Mouse (Mus musculus) MEL (cell line): ENCODE results near the gene Nepro. TPM values are rescaled to one million over a fixed set of nuclear protein-coding genes. Genes with fewer than 3 reads are reported as not detected.
A peak's percentile ranks its signal among the peaks of the same experiment; 100 is the strongest.

Experiments used
- DNase-seq: peaks from one replicate; pipeline ENCODE4 v3.0.0; 2011; ENCODE audit warnings: low read depth, low spot score
- H3K27ac ChIP-seq: 2 replicates; pipeline ENCODE4 v1.5.1; 2012; ENCODE audit warnings: low read depth, mild to moderate bottlenecking, control low read depth, low read length, moderate library complexity; ENCODE audit not compliant: control insufficient read depth
- H3K27me3 ChIP-seq, 2 experiments: fragments of 150-350 bp in 1 of 2; sonication (generic) in 1 of 2; 2 replicates each; pipeline ENCODE4 v1.6.1; 2012; ENCODE audit warnings: low read length in 2 of 2, mild to moderate bottlenecking in 2 of 2, improper control_type of control experiment in 1 of 2, moderate library complexity in 1 of 2; ENCODE audit not compliant: insufficient read depth in 2 of 2, control insufficient read depth in 1 of 2
- H3K36me3 ChIP-seq, 2 experiments: 2 replicates each; pipeline ENCODE4 v1.6.1; 2012 to 2014; ENCODE audit warnings: low read length in 2 of 2, improper control_type of control experiment in 1 of 2, inconsistent platforms in 1 of 2, mild to moderate bottlenecking in 1 of 2; ENCODE audit not compliant: insufficient read depth in 2 of 2, control insufficient read depth in 1 of 2
- H3K4me1 ChIP-seq, 2 experiments: fragments of 150-350 bp in 1 of 2; sonication (generic) in 1 of 2; 2 replicates each; pipeline ENCODE4 v1.6.1; 2012; ENCODE audit warnings: low read length in 2 of 2, improper control_type of control experiment in 1 of 2, mild to moderate bottlenecking in 1 of 2; ENCODE audit not compliant: insufficient read depth in 2 of 2, control insufficient read depth in 1 of 2
- H3K4me3 ChIP-seq, 2 experiments: fragments of 150-350 bp in 1 of 2; sonication (generic) in 1 of 2; 2 replicates each; pipeline ENCODE4 v1.5.1; 2012; ENCODE audit warnings: low read depth in 2 of 2, low read length in 2 of 2, mild to moderate bottlenecking in 2 of 2, moderate library complexity in 2 of 2, control low read depth in 1 of 2, improper control_type of control experiment in 1 of 2; ENCODE audit not compliant: control insufficient read depth in 1 of 2, insufficient read depth in 1 of 2
- H3K79me2 ChIP-seq: 2 replicates; pipeline ENCODE4 v1.6.1; 2012; ENCODE audit warnings: mild to moderate bottlenecking, low read length, moderate library complexity; ENCODE audit not compliant: control insufficient read depth, poor library complexity, insufficient read depth
- H3K9ac ChIP-seq: 2 replicates; pipeline ENCODE4 v1.6.1; 2012; ENCODE audit warnings: low read depth, mild to moderate bottlenecking, control low read depth, low read length, moderate library complexity; ENCODE audit not compliant: control insufficient read depth, poor library complexity, severe bottlenecking
- H3K9me3 ChIP-seq: fragments of 150-350 bp; sonication (generic); replicated peaks from 2 replicates; pipeline ENCODE4 v1.6.1; 2012; ENCODE audit warnings: mild to moderate bottlenecking, low read length, improper control_type of control experiment, moderate library complexity; ENCODE audit not compliant: insufficient read depth
- BHLHE40 ChIP-seq: IDR thresholded peaks from 2 replicates; pipeline ENCODE4 v1.6.1; 2012; ENCODE audit warnings: low read depth, mild to moderate bottlenecking, inconsistent platforms, low read length, improper control_type of control experiment, borderline replicate concordance
- CHD1 ChIP-seq: IDR thresholded peaks from 2 replicates; pipeline ENCODE4 v1.6.1; 2012; ENCODE audit warnings: low read depth, mild to moderate bottlenecking, inconsistent platforms, low read length, improper control_type of control experiment
- CHD2 ChIP-seq: IDR thresholded peaks from 2 replicates; pipeline ENCODE4 v1.6.1; 2011; ENCODE audit warnings: low read length, improper control_type of control experiment
- CTCF ChIP-seq, 3 experiments: IDR thresholded peaks in 2 of 3; conservative IDR thresholded peaks in 1 of 3; 2 replicates each; pipeline ENCODE4 v1.5.1; 2011 to 2012; ENCODE audit warnings: low read length in 3 of 3, low read depth in 2 of 3, mild to moderate bottlenecking in 2 of 3, improper control_type of control experiment in 1 of 3, inconsistent platforms in 1 of 3, mixed read lengths in 1 of 3, moderate library complexity in 1 of 3; ENCODE audit not compliant: control insufficient read depth in 1 of 3, insufficient read depth in 1 of 3, poor library complexity in 1 of 3, severe bottlenecking in 1 of 3
- E2F4 ChIP-seq: IDR thresholded peaks from 2 replicates; pipeline ENCODE4 v1.6.1; 2011; ENCODE audit warnings: low read depth, low read length, improper control_type of control experiment, borderline replicate concordance
- ELF1 ChIP-seq: IDR thresholded peaks from 2 replicates; pipeline ENCODE4 v1.6.1; 2014; ENCODE audit warnings: low read depth, mild to moderate bottlenecking, inconsistent platforms, low read length, improper control_type of control experiment, moderate library complexity
- EP300 ChIP-seq, 2 experiments: IDR thresholded peaks; 2 replicates each; pipeline ENCODE4 v1.6.1; 2011; ENCODE audit warnings: improper control_type of control experiment in 2 of 2, low read length in 2 of 2, low read depth in 1 of 2, mild to moderate bottlenecking in 1 of 2
- ETS1 ChIP-seq: IDR thresholded peaks from 2 replicates; pipeline ENCODE4 v1.6.1; 2012; ENCODE audit warnings: low read depth, mild to moderate bottlenecking, inconsistent platforms, low read length, improper control_type of control experiment, moderate library complexity
- GABPA ChIP-seq: IDR thresholded peaks from 2 replicates; pipeline ENCODE4 v1.6.1; 2012; ENCODE audit warnings: low read depth, mild to moderate bottlenecking, inconsistent platforms, low read length, improper control_type of control experiment, moderate library complexity
- GATA1 ChIP-seq: IDR thresholded peaks from 2 replicates; pipeline ENCODE4 v1.6.1; 2011; ENCODE audit warnings: low read depth, low read length, improper control_type of control experiment
- HCFC1 ChIP-seq: IDR thresholded peaks from 2 replicates; pipeline ENCODE4 v1.6.1; 2012; ENCODE audit warnings: low read depth, mild to moderate bottlenecking, inconsistent platforms, low read length, improper control_type of control experiment, moderate library complexity
- JUND ChIP-seq: IDR thresholded peaks from 2 replicates; pipeline ENCODE4 v1.6.1; 2011; ENCODE audit warnings: low read depth, mild to moderate bottlenecking, improper control_type of control experiment, low read length
- KAT2A ChIP-seq: conservative IDR thresholded peaks from 2 replicates; pipeline ENCODE4 v1.6.1; 2012; ENCODE audit warnings: low read depth, low read length, improper control_type of control experiment, inconsistent platforms
- MAFK ChIP-seq: IDR thresholded peaks from 2 replicates; pipeline ENCODE4 v1.6.1; 2011; ENCODE audit warnings: low read depth, mild to moderate bottlenecking, low read length, improper control_type of control experiment, borderline replicate concordance
- MAX ChIP-seq: IDR thresholded peaks from 2 replicates; pipeline ENCODE4 v1.6.1; 2011; ENCODE audit warnings: low read length, improper control_type of control experiment
- MAZ ChIP-seq: IDR thresholded peaks from 2 replicates; pipeline ENCODE4 v1.6.1; 2012; ENCODE audit warnings: low read depth, mild to moderate bottlenecking, inconsistent platforms, low read length, improper control_type of control experiment
- MEF2A ChIP-seq: IDR thresholded peaks from 2 replicates; pipeline ENCODE4 v1.6.1; 2014; ENCODE audit warnings: low read depth, mild to moderate bottlenecking, inconsistent platforms, low read length, improper control_type of control experiment; ENCODE audit not compliant: poor library complexity, insufficient replicate concordance, severe bottlenecking; ENCODE audit errors: extremely low read depth
- MXI1 ChIP-seq: IDR thresholded peaks from 2 replicates; pipeline ENCODE4 v1.6.1; 2011; ENCODE audit warnings: mild to moderate bottlenecking, low read depth, low read length, improper control_type of control experiment
- MYB ChIP-seq: IDR thresholded peaks from 2 replicates; pipeline ENCODE4 v1.6.1; 2011; ENCODE audit warnings: mild to moderate bottlenecking, low read depth, low read length, improper control_type of control experiment
- MYC ChIP-seq: IDR thresholded peaks from 2 replicates; pipeline ENCODE4 v1.6.1; 2011; ENCODE audit warnings: low read depth, mild to moderate bottlenecking, low read length, improper control_type of control experiment, moderate library complexity
- NELFE ChIP-seq: IDR thresholded peaks from 2 replicates; pipeline ENCODE4 v1.6.1; 2011; ENCODE audit warnings: low read depth, low read length, improper control_type of control experiment
- NRF1 ChIP-seq: IDR thresholded peaks from 2 replicates; pipeline ENCODE4 v1.6.1; 2014; ENCODE audit warnings: low read depth, mild to moderate bottlenecking, inconsistent platforms, low read length, improper control_type of control experiment, moderate library complexity; ENCODE audit not compliant: poor library complexity, insufficient read depth, severe bottlenecking
- POLR2A ChIP-seq, 2 experiments: IDR thresholded peaks; 2 replicates each; pipeline ENCODE4 v1.6.1; 2011 to 2012; ENCODE audit warnings: low read length in 2 of 2, mild to moderate bottlenecking in 2 of 2, control low read depth in 1 of 2, improper control_type of control experiment in 1 of 2, low read depth in 1 of 2, moderate library complexity in 1 of 2; ENCODE audit not compliant: control insufficient read depth in 1 of 2, insufficient read depth in 1 of 2, poor library complexity in 1 of 2
- POLR2AphosphoS2 ChIP-seq: IDR thresholded peaks from 2 replicates; pipeline ENCODE4 v1.6.1; 2011; ENCODE audit warnings: low read length, improper control_type of control experiment
- POLR2AphosphoS5 ChIP-seq: IDR thresholded peaks from 2 replicates; pipeline ENCODE4 v1.6.1; 2012; ENCODE audit warnings: low read depth, borderline replicate concordance, mild to moderate bottlenecking, inconsistent platforms, low read length, moderate library complexity, mixed read lengths
- RAD21 ChIP-seq: IDR thresholded peaks from 2 replicates; pipeline ENCODE4 v1.6.1; 2011; ENCODE audit warnings: mild to moderate bottlenecking, low read depth, low read length, improper control_type of control experiment
- RCOR1 ChIP-seq: IDR thresholded peaks from 2 replicates; pipeline ENCODE4 v1.6.1; 2012; ENCODE audit warnings: low read depth, mild to moderate bottlenecking, inconsistent platforms, low read length, improper control_type of control experiment
- SIN3A ChIP-seq: IDR thresholded peaks from 2 replicates; pipeline ENCODE4 v1.6.1; 2012; ENCODE audit warnings: low read length, improper control_type of control experiment, inconsistent platforms
- SMC3 ChIP-seq: IDR thresholded peaks from 2 replicates; pipeline ENCODE4 v1.6.1; 2011; ENCODE audit warnings: low read depth, low read length, improper control_type of control experiment
- TAL1 ChIP-seq: IDR thresholded peaks from 2 replicates; pipeline ENCODE4 v1.6.1; 2012; ENCODE audit warnings: mild to moderate bottlenecking, inconsistent platforms, low read length, moderate library complexity, mixed read lengths
- TBP ChIP-seq: IDR thresholded peaks from 2 replicates; pipeline ENCODE4 v1.8.0; 2011; ENCODE audit warnings: low read depth, low read length, improper control_type of control experiment
- TCF12 ChIP-seq: IDR thresholded peaks from 2 replicates; pipeline ENCODE4 v1.6.1; 2014; ENCODE audit warnings: low read depth, mild to moderate bottlenecking, inconsistent platforms, low read length, improper control_type of control experiment, moderate library complexity
- USF1 ChIP-seq: IDR thresholded peaks from 2 replicates; pipeline ENCODE4 v1.6.1; 2014; ENCODE audit warnings: low read depth, mild to moderate bottlenecking, inconsistent platforms, low read length, improper control_type of control experiment, moderate library complexity
- USF2 ChIP-seq, 2 experiments: IDR thresholded peaks; 2 replicates each; pipeline ENCODE4 v1.6.1; 2011 to 2012; ENCODE audit warnings: improper control_type of control experiment in 2 of 2, low read length in 2 of 2, borderline replicate concordance in 1 of 2, inconsistent platforms in 1 of 2, low read depth in 1 of 2, mild to moderate bottlenecking in 1 of 2; ENCODE audit not compliant: insufficient read depth in 1 of 2
- ZC3H11A ChIP-seq: IDR thresholded peaks from 2 replicates; pipeline ENCODE4 v1.6.1; 2012; ENCODE audit warnings: low read depth, mild to moderate bottlenecking, inconsistent platforms, low read length, improper control_type of control experiment
- ZKSCAN1 ChIP-seq: IDR thresholded peaks from 2 replicates; pipeline ENCODE4 v1.6.1; 2012; ENCODE audit warnings: low read depth, mild to moderate bottlenecking, inconsistent platforms, low read length, improper control_type of control experiment, moderate library complexity
- ZMIZ1 ChIP-seq: IDR thresholded peaks from 2 replicates; pipeline ENCODE4 v1.6.1; 2012; ENCODE audit warnings: low read depth, mild to moderate bottlenecking, inconsistent platforms, low read length, improper control_type of control experiment, moderate library complexity
- polyA plus RNA-seq, 2 experiments: library from polyadenylated mRNA; stranded (reverse) in 1 of 2; unstranded in 1 of 2; fragments of >175 nt in 1 of 2; fragments of >200 nt in 1 of 2; gene quantifications; 2 replicates each; pipeline versions ENCODE4 v1.2.1 to v1.2.4; 2012; ENCODE audit warnings: low replicate concordance in 2 of 2, low read depth in 1 of 2; ENCODE audit not compliant: insufficient read length in 2 of 2, insufficient read depth in 1 of 2, missing spikeins in 1 of 2
- total RNA-seq: library from RNA; depleted of rRNA; stranded (reverse); fragments of 300-350 nt; gene quantifications from 2 replicates; pipeline ENCODE4 v1.2.3, GENCODE M21; 2012

Nepro gene
- total and polyA plus RNA-seq, 3 experiments, result 8.8 to 20.8 TPM; not detected in 1

DNA sequence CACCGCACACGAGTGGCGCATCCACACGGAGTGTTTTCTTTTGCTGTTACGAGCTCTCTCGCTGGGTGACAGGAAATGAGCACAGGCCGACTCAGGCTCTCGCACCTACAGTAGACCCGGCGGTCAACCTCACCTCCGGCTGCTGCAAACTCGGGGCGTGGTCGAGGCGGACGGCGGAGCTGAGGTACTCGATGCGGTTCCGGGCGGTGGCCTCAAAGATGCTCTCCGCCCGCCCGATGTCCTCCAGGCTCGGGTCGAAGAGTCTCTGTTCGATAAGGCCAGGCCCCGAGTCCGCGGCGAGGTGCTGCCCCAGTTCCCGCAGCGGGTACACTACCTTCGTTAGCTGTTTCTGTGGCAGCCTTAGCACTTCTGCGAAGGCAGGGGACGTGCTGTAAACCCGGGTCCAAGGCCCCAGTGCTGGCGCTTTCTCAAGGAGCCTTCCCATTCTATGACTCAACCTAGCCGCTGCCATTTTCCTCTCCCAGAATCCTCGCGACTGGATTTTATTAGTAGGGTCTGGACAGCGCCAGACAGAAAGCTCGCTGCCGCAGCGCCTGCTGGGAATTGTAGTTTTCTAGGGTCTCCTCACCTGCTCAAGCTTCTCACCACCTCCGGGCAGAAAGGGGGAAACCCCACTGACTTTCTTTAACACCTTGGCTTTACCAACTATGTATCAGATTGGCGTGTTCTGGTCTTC is 21.9 kb downstream of the Nepro start, which contains the start of gene Gtpbp8:
Gene Gtpbp8 (minus strand): TSS at position 498 of the 697 bp plus-strand sequence.
- Histone ChIP-seq H3K4me1 (peaks cover 2 to 11% of the 10 kb centered on the region in 2 experiments), H3K9ac (peak within 1 kb of the TSS; percentile 96), H3K27ac (peak within 1 kb of the TSS; percentile 92), H3K27me3 (no peaks in the 10 kb centered on the region), H3K36me3 (peaks cover 0 to 23% of the 10 kb centered on the region in 2 experiments; a peak in 3 of 4 replicates), H3K79me2 (peaks cover 20% of the 10 kb centered on the region), H3K4me3 (peak within 1 kb of the TSS; percentile 84 to 98), H3K9me3 (no peaks in the 10 kb centered on the region)
- peak; percentile 92 for DNase-seq
- TF ChIP-seq CHD1, result no peak
- no peak for TF ChIP-seq BHLHE40
- no peak for TF ChIP-seq ZKSCAN1
- no peak for TF ChIP-seq ZMIZ1
- TF ChIP-seq TAL1, result no peak
- no peak for TF ChIP-seq JUND
- TF ChIP-seq MAFK, result no peak
- TF ChIP-seq TBP, result peak; percentile 90
- TF ChIP-seq MAZ, result no peak
- peak; percentile 55 for TF ChIP-seq ELF1
- TF ChIP-seq E2F4, result no peak
- TF ChIP-seq MYB, result no peak
- no peak for TF ChIP-seq ZC3H11A
- peak; percentile 99 for TF ChIP-seq HCFC1
- TF ChIP-seq MXI1, result peak; percentile 4; the same call in 1 of the 2 replicates
- TF ChIP-seq MYC, result peak; percentile 43; the same call in 1 of the 2 replicates
- peak; percentile 75; the same call in 1 of the 2 replicates for TF ChIP-seq NELFE
- TF ChIP-seq KAT2A, result peak; percentile 93
- peak; percentile 57 for TF ChIP-seq TCF12
- TF ChIP-seq MEF2A, result no peak
- peak; percentile 75 to 88; a peak in 3 of 4 replicates for TF ChIP-seq POLR2A (IDR thresholded peaks at IDR 0.05; ENCODE audit: control insufficient read depth in 1 of 2, insufficient read depth in 1 of 2, low read depth in 1 of 2, low read length in 2 of 2, poor library complexity in 1 of 2)
- no peak for TF ChIP-seq POLR2AphosphoS2
- TF ChIP-seq ETS1, result no peak
- TF ChIP-seq CHD2, result no peak
- TF ChIP-seq USF1, result no peak; the same call in 1 of the 2 replicates
- no peak; a peak in 1 of 4 replicates for TF ChIP-seq EP300 (IDR thresholded peaks at IDR 0.05; ENCODE audit: low read depth in 1 of 2, low read length in 2 of 2)
- TF ChIP-seq RCOR1, result no peak
- no peak for TF ChIP-seq GATA1
- TF ChIP-seq SMC3, result no peak
- no peak for TF ChIP-seq RAD21
- no peak for TF ChIP-seq GABPA
- TF ChIP-seq USF2 (IDR thresholded peaks at IDR 0.05; ENCODE audit: borderline replicate concordance in 1 of 2, insufficient read depth in 1 of 2, low read depth in 1 of 2, low read length in 2 of 2), result no peak
- no peak for TF ChIP-seq CTCF (IDR thresholded peaks at IDR 0.05 in 2 of 3, conservative IDR thresholded peaks at IDR 0.05 in 1 of 3; ENCODE audit: control insufficient read depth in 1 of 3, insufficient read depth in 1 of 3, low read depth in 2 of 3, low read length in 3 of 3, poor library complexity in 1 of 3, severe bottlenecking in 1 of 3)
- no peak for TF ChIP-seq NRF1
- TF ChIP-seq SIN3A, result peak; percentile 97
- TF ChIP-seq POLR2AphosphoS5, result no peak
- TF ChIP-seq MAX, result peak; percentile 14; the same call in 1 of the 2 replicates
